Comparison of ENCODE assay signal across 13 mouse cellular contexts in the genomic region with DNA sequence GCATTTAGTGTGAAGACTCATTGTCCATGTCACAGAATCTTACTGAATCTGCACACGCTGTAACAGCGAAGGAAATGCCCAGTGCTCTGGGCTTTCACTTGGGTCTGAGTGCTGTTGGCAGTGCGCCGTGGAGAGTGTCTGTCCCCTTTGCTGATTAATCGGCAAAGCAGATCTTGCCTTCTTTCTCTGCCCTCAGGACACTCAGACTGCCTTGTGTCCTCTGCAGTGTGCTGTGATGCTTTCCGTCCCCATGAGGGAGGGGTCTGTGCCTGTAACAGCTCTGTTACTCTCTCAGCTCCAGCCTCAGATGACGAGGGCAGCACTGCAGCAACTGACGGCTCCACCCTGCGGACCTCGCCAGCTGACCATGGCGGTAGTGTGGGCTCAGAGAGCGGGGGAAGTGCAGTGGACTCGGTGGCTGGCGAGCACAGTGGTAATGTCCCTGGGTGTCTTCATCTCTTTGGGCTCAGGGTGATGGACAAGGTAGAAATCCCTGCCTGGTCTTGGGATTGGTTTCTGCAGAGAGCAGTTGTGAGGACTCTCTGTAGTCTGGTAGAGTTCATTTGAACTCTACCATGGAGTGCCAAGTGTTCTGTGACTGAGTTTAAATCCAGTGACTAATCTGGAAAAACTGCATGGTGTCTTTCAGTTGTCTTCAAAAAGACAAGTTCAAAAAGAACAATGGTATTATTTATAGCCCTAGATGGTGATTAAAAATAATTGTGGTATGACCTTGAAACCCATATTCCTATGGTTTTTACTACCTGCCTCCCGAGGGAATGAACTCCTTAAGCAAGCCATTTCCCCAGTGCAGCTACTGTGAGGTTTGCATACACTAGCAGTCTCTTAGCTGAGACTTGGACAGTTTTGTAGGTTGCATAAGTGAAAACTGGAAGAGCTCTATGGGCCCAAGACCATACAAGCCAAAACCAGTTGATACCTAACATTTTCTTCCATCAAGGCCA.
"Had no signal": no experiment of that assay in that cellular context is flagged by ENCODE, and none has a peak within 500 bp of the region (broad histone marks: within the 10 kb centered on the region; RNA-seq: fewer than 3 reads in every experiment).

No protein-coding gene starts in this region.

- H3K27ac ChIP-seq: kidney, postnatal 0 days; limb, embryonic 13.5 days; liver, embryonic 14.5 days; midbrain, embryonic 12.5 days; neural tube, embryonic 15.5 days had no signal

- H3K4me2 ChIP-seq: limb, embryonic 13.5 days; midbrain, embryonic 12.5 days; neural tube, embryonic 15.5 days had no signal

- H3K4me1 ChIP-seq: limb, embryonic 13.5 days; midbrain, embryonic 12.5 days; neural tube, embryonic 15.5 days had no signal

- DNase-seq: kidney, postnatal 36 days; layer of hippocampus, adult 9-11 months; layer of hippocampus, postnatal 36 days; lung, adult 2 months; lung, postnatal 14 days; right cerebral cortex, adult 18-20 months; right cerebral cortex, postnatal 25 days; thymus, postnatal 4 days had no signal

- H3K9me3 ChIP-seq: limb, embryonic 13.5 days; midbrain, embryonic 12.5 days; neural tube, embryonic 15.5 days had no signal

- H3K9ac ChIP-seq: limb, embryonic 13.5 days; liver, embryonic 14.5 days; midbrain, embryonic 12.5 days; neural tube, embryonic 15.5 days had no signal

- H3K27me3 ChIP-seq: limb, embryonic 13.5 days; midbrain, embryonic 12.5 days; neural tube, embryonic 15.5 days had no signal

- H3K4me3 ChIP-seq: limb, embryonic 13.5 days; midbrain, embryonic 12.5 days; neural tube, embryonic 15.5 days had no signal
